Comparison of ENCODE assay signal across 21 mouse cellular contexts in the genomic region with DNA sequence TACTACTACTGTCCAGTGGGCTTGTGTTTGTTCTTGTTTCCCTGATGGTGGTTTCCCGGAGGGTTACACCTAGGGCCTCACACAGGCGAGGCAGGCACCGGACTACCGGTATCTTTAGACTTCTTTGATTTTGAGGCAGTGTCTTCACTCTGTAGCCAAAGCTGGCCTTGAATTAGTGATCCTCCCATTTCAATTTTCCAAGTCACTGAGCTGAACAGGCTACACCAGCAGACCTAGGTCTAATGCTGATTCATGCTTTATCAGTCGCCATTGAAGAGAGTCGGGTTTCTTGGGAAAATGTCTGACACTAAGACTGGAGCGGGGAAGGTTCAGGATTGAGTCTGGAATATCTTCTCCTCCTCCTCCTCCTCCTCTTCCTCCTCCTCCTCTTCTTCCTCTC. TPM values are rescaled to one million over a fixed set of nuclear protein-coding genes. Genes with fewer than 3 reads are reported as not detected.
A peak's percentile ranks its signal among the peaks of the same experiment; 100 is the strongest.
DNase-seq lines count a peak whose midpoint lies in the region; ATAC-seq and TF ChIP-seq lines count a peak whose summit lies in the region.
"Had no signal": no experiment of that assay in that cellular context is flagged by ENCODE, and none has a peak within 500 bp of the region (broad histone marks: within the 10 kb centered on the region; RNA-seq: fewer than 3 reads in every experiment).

No protein-coding gene starts in this region.

- WGBS in kidney, embryonic 14.5 days, result 51% methylated on average over 7 of the region's 7 CpGs
- 58% methylated on average over 7 of the region's 7 CpGs for WGBS in kidney, embryonic 15.5 days
- 52% methylated on average over 7 of the region's 7 CpGs for WGBS in kidney, embryonic 16.5 days
- WGBS in kidney, adult 2 months, result 61% methylated on average over 7 of the region's 7 CpGs

- H3K27me3 ChIP-seq in kidney, embryonic 14.5 days (ENCODE audit: control insufficient read depth, insufficient read depth, low read length), result no peaks in the 10 kb centered on the region
- no peaks in the 10 kb centered on the region for H3K27me3 ChIP-seq in kidney, embryonic 15.5 days
- no peaks in the 10 kb centered on the region for H3K27me3 ChIP-seq in kidney, embryonic 16.5 days (ENCODE audit: insufficient read depth, low read length)
- H3K27me3 ChIP-seq in kidney, adult 2 months (replicated peaks; ENCODE audit: control insufficient read depth, insufficient read depth, low read length), result no peaks in the 10 kb centered on the region
- H3K27me3 ChIP-seq: CH12.LX, Patski had no signal

- H3K4me1 ChIP-seq in kidney, embryonic 14.5 days (ENCODE audit: control insufficient read depth, insufficient read depth, low read length), result no peaks in the 10 kb centered on the region
- H3K4me1 ChIP-seq in kidney, embryonic 15.5 days, result no peaks in the 10 kb centered on the region
- no peaks in the 10 kb centered on the region for H3K4me1 ChIP-seq in kidney, embryonic 16.5 days (ENCODE audit: insufficient read depth, low read length)
- H3K4me1 ChIP-seq in kidney, adult 2 months (ENCODE audit: control insufficient read depth, insufficient read depth, low read length), result no peaks in the 10 kb centered on the region

- H3K36me3 ChIP-seq in kidney, embryonic 14.5 days (ENCODE audit: control insufficient read depth, insufficient read depth, low read length), result no peaks in the 10 kb centered on the region
- no peaks in the 10 kb centered on the region for H3K36me3 ChIP-seq in kidney, embryonic 15.5 days
- H3K36me3 ChIP-seq in kidney, embryonic 16.5 days (ENCODE audit: insufficient read depth, low read length), result no peaks in the 10 kb centered on the region
- no peaks in the 10 kb centered on the region for H3K36me3 ChIP-seq in kidney, adult 2 months (ENCODE audit: control insufficient read depth, insufficient read depth, low read length)
- H3K36me3 ChIP-seq: G1E had no signal

- TF ChIP-seq CTCF in kidney, adult 2 months (conservative IDR thresholded peaks at IDR 0.05; ENCODE audit: insufficient read depth, insufficient read length, low read depth, low read length), result no peak

- no peak overlapping the region for H3K9ac ChIP-seq in kidney, embryonic 14.5 days (ENCODE audit: low read depth, low read length)
- no peak overlapping the region for H3K9ac ChIP-seq in kidney, embryonic 15.5 days
- H3K9ac ChIP-seq in kidney, embryonic 16.5 days (replicated peaks; ENCODE audit: low read length), result no peak overlapping the region

- TF ChIP-seq POLR2A in kidney, adult 2 months (IDR thresholded peaks at IDR 0.05; ENCODE audit: low read depth, low read length), result no peak

- no peak for DNase-seq in kidney, postnatal 36 days
- no peak for DNase-seq in kidney, postnatal 14 days
- no peak for DNase-seq in kidney, adult 2 months
- DNase-seq: adrenal gland, adult 2 months; adrenal gland, adult 8-10 months; adrenal gland, postnatal 10 days; adrenal gland, postnatal 14 days; adrenal gland, postnatal 25 days; adrenal gland, postnatal 36 days; B cell, adult 2 months; cerebellum, adult 11 months; cerebellum, adult 11-12 months; cerebellum, adult 18-20 months had no signal

- no peak overlapping the region for H3K4me3 ChIP-seq in kidney, embryonic 14.5 days (ENCODE audit: low read length)
- H3K4me3 ChIP-seq in kidney, embryonic 15.5 days (replicated peaks), result no peak overlapping the region
- H3K4me3 ChIP-seq in kidney, embryonic 16.5 days (ENCODE audit: low read length), result no peak overlapping the region
- no peak overlapping the region for H3K4me3 ChIP-seq in kidney, adult 2 months (ENCODE audit: insufficient read depth, low read depth, low read length)

- H3K27ac ChIP-seq in kidney, embryonic 14.5 days (ENCODE audit: low read depth, low read length), result no peak overlapping the region
- H3K27ac ChIP-seq in kidney, embryonic 15.5 days, result no peak overlapping the region
- H3K27ac ChIP-seq in kidney, embryonic 16.5 days (ENCODE audit: low read length), result no peak overlapping the region
- H3K27ac ChIP-seq in kidney, adult 2 months (ENCODE audit: insufficient read depth, low read depth, low read length), result no peak overlapping the region

- peak; percentile 66; the same call in 1 of the 2 replicates for ATAC-seq in kidney, embryonic 14.5 days (ENCODE audit: low FRiP score, low TSS enrichment)
- ATAC-seq in kidney, embryonic 15.5 days (replicated peaks; ENCODE audit: low FRiP score), result 0 out of 2 replicates have a peak, but pooled peaks have one; percentile 58
- ATAC-seq in kidney, embryonic 16.5 days (ENCODE audit: low FRiP score, low TSS enrichment), result 0 out of 2 replicates have a peak, but pooled peaks have one; percentile 27
- ATAC-seq: activated CD4-positive, CD25-positive, alpha-beta regulatory T cell, adult 4 months; CD4-positive, CD25-positive, alpha-beta regulatory T cell, adult 4 months; Patski had no signal

- no peak overlapping the region for H3K4me2 ChIP-seq in kidney, embryonic 14.5 days (replicated peaks; ENCODE audit: low read depth, low read length)
- H3K4me2 ChIP-seq in kidney, embryonic 15.5 days, result no peak overlapping the region
- no peak overlapping the region for H3K4me2 ChIP-seq in kidney, embryonic 16.5 days (replicated peaks; ENCODE audit: low read depth, low read length)

- H3K9me3 ChIP-seq in kidney, embryonic 14.5 days (ENCODE audit: control insufficient read depth, low read length), result no peaks in the 10 kb centered on the region
- no peaks in the 10 kb centered on the region for H3K9me3 ChIP-seq in kidney, embryonic 15.5 days (replicated peaks)
- H3K9me3 ChIP-seq in kidney, embryonic 16.5 days (ENCODE audit: low read length), result peaks cover 9% of the 10 kb centered on the region
- H3K9me3 ChIP-seq: G1E had no signal

RNA-seq across cellular contexts. Expression of a gene that starts 40.0 kb away (rescaled TPM):
- polyA plus RNA-seq in kidney, embryonic 14.5 days (2014; fragmentation: Nextera tagmentation; extraction: Ambion mirVana), result 31.9 and 45.4 TPM in 2 replicates
- polyA plus RNA-seq in kidney, embryonic 15.5 days (2015; fragmentation: Nextera tagmentation; extraction: Ambion mirVana), result 38.5 and 38.7 TPM in 2 replicates
- polyA plus RNA-seq in kidney, embryonic 16.5 days (2015; fragmentation: Nextera tagmentation; extraction: Ambion mirVana), result 38.2 and 38.6 TPM in 2 replicates
- 16.7 and 16.8 TPM in 2 replicates for polyA plus RNA-seq in kidney, adult 2 months (2012; rRNA removed)

RNA-seq across cellular contexts. Expression of a gene that starts 40.2 kb away (rescaled TPM):
- 19.2 and 37.5 TPM in 2 replicates for polyA plus RNA-seq in kidney, embryonic 14.5 days (2014; fragmentation: Nextera tagmentation; extraction: Ambion mirVana)
- 32.5 and 34.5 TPM in 2 replicates for polyA plus RNA-seq in kidney, embryonic 15.5 days (2015; fragmentation: Nextera tagmentation; extraction: Ambion mirVana)
- polyA plus RNA-seq in kidney, embryonic 16.5 days (2015; fragmentation: Nextera tagmentation; extraction: Ambion mirVana), result 36.7 and 38.8 TPM in 2 replicates
- polyA plus RNA-seq in kidney, adult 2 months (2012; rRNA removed), result 22.9 TPM in 2 replicates
